Mouse (Mus musculus) gastrocnemius, postnatal 36 days (tissue): Measurements from ENCODE around the gene Brap. TPM values are rescaled to one million over a fixed set of nuclear protein-coding genes. Genes with fewer than 3 reads are reported as not detected.

Experiments used
- DNase-seq, 2 experiments: peaks; one replicate each; pipeline ENCODE4 v3.0.0; 2022
- intact Hi-C: fragments of 180-260 bp; cut with DNase I; formaldehyde crosslinking; loops from one replicate; pipeline ENCODE4 v1.15.1; 2025
- total RNA-seq, 2 experiments: library from RNA; stranded (reverse); gene quantifications; 2 replicates each; pipeline ENCODE4 v1.2.3; 2021

Brap gene
- total RNA-seq, 2 experiments from 2014 or later: 30.0 to 31.7 TPM

GRCm38 (mm10) chr5:121712232-121712933 lies 52.0 kb downstream of the Brap start:
- peak in 1 of 2 experiments; percentile 28 for DNase-seq
- intact Hi-C loops: loop anchor here (5.0 kb wide), 1 partner anchor 125 kb away; the partner anchor contains the start of gene Sh2b3

- intact Hi-C loops: loop anchor here (5.0 kb wide), 1 partner anchor 124 kb away; the partner anchor contains the start of gene Sh2b3
Measured at GRCm38 (mm10) chr5:121712934-121713538, 52.7 kb downstream of the Brap start.

GRCm38 (mm10) chr5:121714331-121714730 lies 54.0 kb downstream of the Brap start:
- no peak for DNase-seq
- intact Hi-C loops: loop anchor here (5.0 kb wide), 1 partner anchor 123 kb away; the partner anchor contains the start of gene Sh2b3

More at GRCm38 (mm10) chr5:121712934-121713538, 52.7 kb downstream of the Brap start:
- DNase-seq: peak; percentile 33 to 37

GRCm38 (mm10) chr5:121714928-121715327 lies 54.6 kb downstream of the Brap start:
- no peak for DNase-seq
- intact Hi-C loops: loop anchor here (5.0 kb wide), 1 partner anchor 122 kb away; the partner anchor contains the start of gene Sh2b3

GRCm38 (mm10) chr5:121718462-121718861 lies 58.1 kb downstream of the Brap start:
- no peak for DNase-seq
- intact Hi-C loops: no loop called here

- DNase-seq: no peak
- intact Hi-C loops: no loop called here
Measured at GRCm38 (mm10) chr5:121720888-121721585, 60.7 kb downstream of the Brap start.

GRCm38 (mm10) chr5:121721841-121722240 lies 61.5 kb downstream of the Brap start:
- no peak for DNase-seq
- intact Hi-C loops: no loop called here

- intact Hi-C loops: no loop called here
Measured at GRCm38 (mm10) chr5:121724678-121725077, 64.3 kb downstream of the Brap start.

GRCm38 (mm10) chr5:121730057-121730456 lies 69.7 kb downstream of the Brap start:
- DNase-seq: no peak
- intact Hi-C loops: no loop called here

More at GRCm38 (mm10) chr5:121724678-121725077, 64.3 kb downstream of the Brap start:
- no peak for DNase-seq

- DNase-seq: no peak
- intact Hi-C loops: no loop called here
Measured at GRCm38 (mm10) chr5:121736641-121737040, 76.3 kb downstream of the Brap start.

Other genes starting within 250 kb of the Brap start
- 1 to 10 TPM; 5.0 to 6.3 TPM for gene Tmem116, start 208.7 kb upstream of the Brap start, total RNA-seq
- 10 to 100 TPM; 32.4 to 36.7 TPM for gene Erp29, start 208.1 kb upstream of the Brap start, total RNA-seq
- gene Adam1b, start 157.1 kb upstream of the Brap start, total RNA-seq: not detected
- 1 to 10 TPM; 1.6 to 1.7 TPM for gene Adam1a, start 115.1 kb upstream of the Brap start, total RNA-seq
- gene Gm42878, start 115.1 kb upstream of the Brap start, total RNA-seq: not detected
- 10 to 100 TPM; 79.5 to 81.0 TPM for gene Mapkapk5, start 114.7 kb upstream of the Brap start, total RNA-seq
- gene Aldh2, start 66.7 kb upstream of the Brap start, total RNA-seq: 100 to 1,000 TPM; 112 to 171 TPM
- 10 to 100 TPM; 21.3 to 22.4 TPM for gene Acad12, start 41.6 kb upstream of the Brap start, total RNA-seq
- 10 to 100 TPM in 1 of 2 experiments, 1 to 10 TPM in 1; 9.7 to 10.2 TPM for gene Acad10, start within 50 bp of the Brap start, total RNA-seq
- gene Atxn2, start 50.8 kb downstream of the Brap start, total RNA-seq: 10 to 100 TPM; 84.9 to 95.4 TPM
- 10 to 100 TPM; 13.5 TPM for gene Sh2b3, start 177.1 kb downstream of the Brap start, total RNA-seq
- gene Pheta1, start 188.4 kb downstream of the Brap start, total RNA-seq: 1 to 10 TPM; 4.5 to 6.0 TPM